Mouse (Mus musculus): ENCODE data around the gene Fahd2a.

Gene Fahd2a

DNA sequence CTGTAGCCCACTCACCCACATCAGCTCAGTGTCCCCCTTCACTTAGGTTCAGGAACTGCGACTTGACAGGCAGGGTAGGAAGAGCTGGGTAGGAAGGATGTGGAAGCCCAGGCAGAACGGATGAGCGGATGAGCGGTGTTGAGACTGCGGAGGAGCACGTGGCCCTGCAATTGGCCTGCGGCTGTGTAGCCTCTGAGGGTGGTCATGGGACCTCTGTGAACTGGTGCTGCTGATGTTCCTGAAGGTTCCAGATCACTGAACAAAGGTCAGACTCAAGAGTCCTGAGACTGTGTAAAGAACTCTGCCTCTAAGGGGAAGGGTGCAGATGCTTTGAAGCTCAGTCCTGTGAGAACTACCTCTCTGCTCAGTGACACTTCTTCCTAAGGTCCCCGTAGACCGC is 8.8 kb upstream of the Fahd2a start:
- Histone ChIP-seq H3K36me3 (ENCODE audit: control insufficient read depth, insufficient read depth, low read length, poor library complexity, severe bottlenecking) (no peaks in the 10 kb centered on the region), H3K27me3 (ENCODE audit: control insufficient read depth, insufficient read depth, low read length, poor library complexity, severe bottlenecking) (no peaks in the 10 kb centered on the region)
- DNase-seq (ENCODE audit: low read depth, low spot score) = peak; percentile 21

DNA sequence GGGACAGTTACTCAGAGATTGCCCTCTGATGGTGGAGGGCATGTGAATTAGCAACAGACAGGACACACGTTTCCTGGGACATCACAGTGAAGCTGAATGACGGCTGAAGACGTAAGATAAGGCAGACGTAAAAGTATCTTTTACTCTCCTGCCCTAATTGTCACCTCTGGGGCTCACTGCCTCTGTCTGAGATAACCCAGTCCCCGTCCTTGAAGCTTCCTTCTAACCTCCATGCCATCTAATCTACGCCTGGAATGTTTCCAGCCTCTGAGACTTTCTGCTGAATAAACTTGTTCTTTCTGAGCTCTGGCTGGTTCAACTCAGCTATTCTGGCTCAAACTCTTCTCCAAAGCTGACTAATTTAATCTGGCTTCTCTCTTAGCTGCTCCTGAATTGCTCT is 7.4 kb upstream of the Fahd2a start:
- no peak for DNase-seq (ENCODE audit: low read depth, low spot score)
- no peaks in the 10 kb centered on the region for H3K36me3 ChIP-seq (ENCODE audit: control insufficient read depth, insufficient read depth, low read length, poor library complexity, severe bottlenecking)
- H3K27me3 ChIP-seq (ENCODE audit: control insufficient read depth, insufficient read depth, low read length, poor library complexity, severe bottlenecking) = no peaks in the 10 kb centered on the region

DNA sequence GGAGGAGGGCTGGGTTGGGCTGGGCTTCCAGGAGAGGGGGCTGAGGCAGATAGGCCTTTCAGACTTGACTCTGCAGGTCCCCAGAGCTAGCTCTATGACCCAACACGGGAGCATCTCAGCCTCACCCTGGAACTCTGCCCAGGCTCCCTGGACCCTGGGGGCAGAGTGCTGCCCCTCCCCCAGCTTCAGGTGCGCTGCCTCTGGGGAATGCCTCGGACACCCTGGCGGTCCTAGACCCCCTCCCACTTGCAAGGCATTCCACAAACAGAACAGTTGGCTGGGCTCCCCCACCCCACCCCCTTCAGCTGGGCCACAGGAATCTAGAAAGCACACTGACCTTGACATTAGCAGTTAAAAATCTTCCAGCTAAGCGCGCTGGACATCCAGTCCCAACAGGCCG is 5.3 kb upstream of the Fahd2a start:
- DNase-seq (ENCODE audit: low read depth, low spot score) = no peak
- H3K36me3 ChIP-seq (ENCODE audit: control insufficient read depth, insufficient read depth, low read length, poor library complexity, severe bottlenecking) = no peaks in the 10 kb centered on the region
- no peaks in the 10 kb centered on the region for H3K27me3 ChIP-seq (ENCODE audit: control insufficient read depth, insufficient read depth, low read length, poor library complexity, severe bottlenecking)

DNA sequence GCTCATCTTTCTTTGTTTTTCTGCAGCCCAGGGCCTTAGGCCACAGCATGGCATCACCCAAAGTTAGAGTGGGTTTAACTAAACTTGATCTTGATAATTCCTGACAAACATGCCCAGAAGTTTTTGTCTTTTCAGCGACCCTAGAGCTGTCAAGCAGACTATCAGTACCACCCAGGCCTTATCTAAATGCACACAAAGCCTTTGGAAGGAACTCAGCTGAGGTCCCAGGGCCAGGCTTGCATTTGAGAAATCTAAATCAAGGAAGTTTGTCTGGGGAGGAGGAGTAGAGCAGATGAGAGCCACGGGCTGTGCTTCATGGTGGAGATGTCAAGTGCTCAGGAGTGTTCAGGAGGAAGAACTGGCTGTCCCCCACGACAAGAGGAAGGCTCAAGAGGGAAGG is 2.5 kb upstream of the Fahd2a start:
- Histone ChIP-seq H3K27me3 (ENCODE audit: control insufficient read depth, insufficient read depth, low read length, poor library complexity, severe bottlenecking) (no peaks in the 10 kb centered on the region), H3K36me3 (ENCODE audit: control insufficient read depth, insufficient read depth, low read length, poor library complexity, severe bottlenecking) (no peaks in the 10 kb centered on the region)
- DNase-seq (ENCODE audit: low read depth, low spot score) = no peak

DNA sequence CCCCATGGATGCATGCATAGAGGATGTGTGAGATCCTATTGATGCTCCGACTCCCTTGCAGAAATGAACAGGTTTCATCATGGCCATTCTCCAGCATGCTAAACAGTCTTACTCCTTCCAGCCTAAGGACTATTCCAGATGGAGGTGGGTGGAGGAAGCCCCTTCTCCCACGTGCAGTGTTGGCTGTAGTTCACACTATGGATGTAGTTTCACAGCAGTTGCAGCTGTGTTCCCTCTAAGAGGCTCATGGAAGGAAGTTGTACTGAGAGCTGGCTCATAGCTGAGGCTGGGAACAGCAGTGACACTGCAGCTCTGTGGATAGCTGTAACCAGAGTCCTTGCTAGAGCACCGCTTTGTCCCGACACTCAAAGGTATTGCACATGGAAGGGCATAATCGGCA is 6.7 kb downstream of the Fahd2a start:
- H3K27me3 ChIP-seq (ENCODE audit: control insufficient read depth, insufficient read depth, low read length, poor library complexity, severe bottlenecking) = no peaks in the 10 kb centered on the region
- DNase-seq (ENCODE audit: low read depth, low spot score) = no peak
- no peaks in the 10 kb centered on the region for H3K36me3 ChIP-seq (ENCODE audit: control insufficient read depth, insufficient read depth, low read length, poor library complexity, severe bottlenecking)

DNA sequence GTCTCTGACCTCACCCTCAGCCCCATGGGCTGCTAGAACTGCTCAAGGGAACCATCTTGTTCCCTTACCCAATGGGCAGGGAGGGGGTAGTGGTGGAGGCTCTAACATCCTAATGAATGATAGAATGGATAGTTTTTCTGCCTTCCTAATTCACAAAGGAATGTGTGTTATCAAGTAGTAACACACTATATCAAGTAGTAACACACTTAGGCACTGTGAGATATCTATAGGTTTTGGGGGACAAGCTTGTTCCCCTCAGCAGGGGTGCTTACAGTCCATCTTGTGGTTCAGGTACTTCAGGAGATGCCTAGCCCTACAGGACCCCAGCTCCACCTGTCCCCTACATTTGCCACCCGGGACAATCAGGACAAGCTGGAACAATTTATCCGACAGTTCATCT is 8.8 kb downstream of the Fahd2a start:
- no peaks in the 10 kb centered on the region for H3K36me3 ChIP-seq (ENCODE audit: control insufficient read depth, insufficient read depth, low read length, poor library complexity, severe bottlenecking)

DNA sequence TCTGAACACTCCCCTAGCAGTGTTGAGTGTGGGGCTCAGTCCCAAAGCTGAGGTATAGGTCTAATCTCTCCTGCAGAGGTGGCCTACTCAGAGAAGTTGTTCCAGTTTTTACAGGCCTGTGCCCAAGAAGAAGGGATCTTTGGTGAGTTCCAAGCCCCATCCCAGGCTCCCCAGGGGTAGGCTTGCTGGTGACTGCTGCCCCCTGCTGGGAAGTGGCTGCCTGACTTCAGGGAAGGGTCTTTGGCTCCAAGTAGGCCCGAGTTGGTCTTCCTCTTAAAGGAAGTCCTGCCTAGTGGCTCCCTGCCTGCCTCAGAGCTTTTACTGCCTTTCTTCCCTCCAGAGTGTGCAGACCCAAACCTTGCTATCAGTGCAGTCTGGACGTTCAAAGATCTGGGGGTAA is 9.2 kb downstream of the Fahd2a start:
- DNase-seq (ENCODE audit: low read depth, low spot score) = peak; percentile 49

More for the DNA sequence above, 8.8 kb downstream of the Fahd2a start:
- no peak for DNase-seq (ENCODE audit: low read depth, low spot score)
- no peaks in the 10 kb centered on the region for H3K27me3 ChIP-seq (ENCODE audit: control insufficient read depth, insufficient read depth, low read length, poor library complexity, severe bottlenecking)

DNA sequence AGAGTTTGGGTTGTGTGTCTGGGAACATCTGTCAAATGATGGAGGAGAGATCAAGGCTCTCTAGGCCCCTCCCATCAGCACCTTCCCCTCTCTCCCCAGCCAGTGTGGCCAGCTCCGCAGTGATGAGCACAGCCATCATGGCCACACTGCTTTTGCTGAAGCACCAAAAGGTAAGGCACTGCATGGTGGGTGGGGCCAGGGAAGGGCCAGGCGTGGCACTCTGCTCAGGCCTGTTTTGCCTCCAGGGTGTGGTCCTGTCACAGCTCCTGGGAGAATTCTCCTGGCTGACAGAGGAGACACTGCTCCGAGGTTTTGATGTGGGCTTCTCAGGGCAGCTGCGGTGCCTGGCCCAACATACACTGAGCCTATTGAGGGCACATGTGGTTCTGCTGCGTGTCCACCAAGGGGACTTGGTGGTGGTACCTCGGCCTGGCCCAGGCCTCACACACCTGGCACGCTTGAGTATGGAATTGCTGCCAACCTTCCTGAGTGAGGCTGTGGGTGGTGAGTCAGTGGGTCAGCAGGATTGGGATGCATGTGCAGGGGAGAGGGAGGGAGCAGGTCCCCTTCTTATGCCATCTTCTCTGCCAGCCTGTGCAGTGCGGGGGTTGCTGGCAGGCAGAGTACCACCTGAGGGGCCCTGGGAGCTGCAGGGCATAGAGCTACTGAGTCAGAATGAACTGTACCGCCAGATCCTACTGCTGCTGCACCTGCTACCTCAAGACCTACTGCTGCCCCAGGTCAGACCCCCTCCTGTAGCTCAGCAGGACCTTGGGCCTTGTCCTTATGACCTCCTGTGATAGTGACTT is 10.7 kb downstream of the Fahd2a start:
- H3K36me3 ChIP-seq (ENCODE audit: control insufficient read depth, insufficient read depth, low read length, poor library complexity, severe bottlenecking) = no peaks in the 10 kb centered on the region

More for the DNA sequence above, 9.2 kb downstream of the Fahd2a start:
- no peaks in the 10 kb centered on the region for H3K27me3 ChIP-seq (ENCODE audit: control insufficient read depth, insufficient read depth, low read length, poor library complexity, severe bottlenecking)
- no peaks in the 10 kb centered on the region for H3K36me3 ChIP-seq (ENCODE audit: control insufficient read depth, insufficient read depth, low read length, poor library complexity, severe bottlenecking)

DNA sequence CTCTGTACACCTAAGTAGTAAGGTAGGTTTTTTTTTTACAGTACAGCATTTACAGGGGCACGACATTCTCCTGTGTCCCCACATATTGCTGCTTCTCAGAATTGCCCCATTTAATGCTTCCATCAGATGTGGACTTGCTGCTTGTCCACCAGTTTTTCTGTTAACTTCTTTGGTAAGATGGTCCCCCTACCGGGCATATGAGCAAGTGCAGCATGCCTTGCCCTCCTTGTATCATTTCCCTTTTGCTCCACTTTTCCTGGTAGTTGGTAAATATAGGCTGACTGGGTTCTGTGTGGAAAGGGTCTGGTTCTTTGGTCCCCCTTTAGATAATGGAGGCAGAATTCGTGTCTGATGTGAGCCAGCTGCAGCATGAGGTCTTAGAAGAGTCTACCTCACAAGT is 14.1 kb downstream of the Fahd2a start:
- Histone ChIP-seq H3K27me3 (ENCODE audit: control insufficient read depth, insufficient read depth, low read length, poor library complexity, severe bottlenecking) (no peaks in the 10 kb centered on the region), H3K36me3 (ENCODE audit: control insufficient read depth, insufficient read depth, low read length, poor library complexity, severe bottlenecking) (no peaks in the 10 kb centered on the region)
- peak; percentile 44 for DNase-seq (ENCODE audit: low read depth, low spot score)

More for the DNA sequence above, 10.7 kb downstream of the Fahd2a start:
- no peaks in the 10 kb centered on the region for H3K27me3 ChIP-seq (ENCODE audit: control insufficient read depth, insufficient read depth, low read length, poor library complexity, severe bottlenecking)
- DNase-seq (ENCODE audit: low read depth, low spot score) = no peak

DNA sequence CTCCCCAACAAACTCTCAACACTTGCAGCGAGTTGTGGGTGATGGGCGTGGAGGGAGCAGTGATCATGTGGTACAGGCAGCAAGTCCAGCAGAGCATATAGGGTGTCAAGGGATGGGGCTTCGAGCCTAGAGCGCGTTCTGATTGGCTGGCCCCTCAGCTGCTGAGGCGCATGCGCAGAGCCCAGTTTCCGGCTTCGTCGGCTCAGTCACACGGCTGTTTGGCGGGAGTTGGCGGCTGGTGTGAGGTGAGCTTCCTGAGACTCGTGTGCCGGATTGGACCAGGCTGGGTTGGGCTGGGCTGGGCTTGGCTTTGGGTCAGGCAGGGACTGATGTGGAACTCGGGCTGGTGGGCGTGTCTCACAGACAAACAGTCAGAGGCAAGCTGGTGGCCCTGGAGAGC is 19.4 kb downstream of the Fahd2a start, which contains the start of gene Gpat2:
Gene Gpat2 (plus strand): TSS at position 223 of the 400 bp plus-strand sequence.
- Histone ChIP-seq H3K36me3 (ENCODE audit: control insufficient read depth, insufficient read depth, low read length, poor library complexity, severe bottlenecking) (no peaks in the 10 kb centered on the region), H3K27me3 (ENCODE audit: control insufficient read depth, insufficient read depth, low read length, poor library complexity, severe bottlenecking) (no peaks in the 10 kb centered on the region)
- DNase-seq (ENCODE audit: low read depth, low spot score) = no peak

DNA sequence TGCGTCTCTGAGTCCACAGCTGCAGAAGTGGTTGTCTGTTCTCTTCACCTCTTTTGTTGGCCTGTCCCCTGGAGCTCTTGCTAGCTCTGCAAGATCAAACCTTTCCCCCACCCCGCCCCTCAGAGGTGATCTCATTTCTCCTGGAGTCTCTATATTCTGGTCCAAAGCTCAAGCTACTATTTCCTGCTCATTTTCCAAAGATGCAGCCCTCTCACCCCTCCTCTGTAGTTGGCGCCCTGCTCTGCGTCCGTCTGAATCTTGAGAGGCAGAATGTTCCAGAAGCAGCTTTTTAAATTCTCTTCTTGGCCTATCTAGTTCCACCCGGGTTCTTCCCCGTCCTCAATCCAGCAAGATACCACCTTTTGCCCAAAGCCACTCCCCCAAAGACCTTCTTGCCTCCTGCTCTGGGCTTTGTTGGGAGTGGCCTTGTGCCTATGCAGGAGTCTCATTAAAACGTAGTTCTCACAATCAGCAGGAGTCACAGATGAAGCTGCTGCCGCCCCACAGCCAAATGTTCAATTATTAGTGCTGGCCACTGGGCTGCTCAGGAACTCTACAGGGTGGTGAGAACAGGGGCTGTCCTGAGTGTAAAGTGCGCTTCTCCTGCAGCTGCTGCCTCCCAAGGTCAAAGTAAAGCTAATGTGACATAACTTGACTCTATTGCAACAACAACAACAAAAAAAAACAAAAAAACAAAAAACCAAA is 25.9 kb downstream of the Fahd2a start:
- Histone ChIP-seq H3K36me3 (ENCODE audit: control insufficient read depth, insufficient read depth, low read length, poor library complexity, severe bottlenecking) (no peaks in the 10 kb centered on the region), H3K27me3 (ENCODE audit: control insufficient read depth, insufficient read depth, low read length, poor library complexity, severe bottlenecking) (no peaks in the 10 kb centered on the region)
- no peak for DNase-seq (ENCODE audit: low read depth, low spot score)

DNA sequence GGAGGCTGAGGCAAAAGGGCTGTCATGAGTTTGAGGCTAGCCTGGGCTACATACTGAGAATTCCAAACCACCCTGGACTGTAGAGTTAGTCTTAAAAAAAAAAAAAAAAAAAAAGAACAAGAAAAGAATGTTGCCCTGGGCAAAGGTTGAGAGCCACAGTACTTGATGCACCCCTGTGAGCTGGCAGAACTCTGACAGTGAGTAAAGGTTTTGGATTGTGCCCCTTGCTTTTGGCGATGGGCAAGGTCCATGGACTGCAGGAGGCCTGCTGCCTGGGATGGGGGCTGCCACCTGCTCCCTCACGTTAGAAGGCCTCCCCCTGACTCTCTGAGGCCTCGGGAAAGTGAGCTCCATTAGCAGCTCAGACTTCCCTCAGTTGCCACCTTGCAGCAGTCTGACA is 27.7 kb downstream of the Fahd2a start:
- no peaks in the 10 kb centered on the region for H3K36me3 ChIP-seq (ENCODE audit: control insufficient read depth, insufficient read depth, low read length, poor library complexity, severe bottlenecking)
- no peaks in the 10 kb centered on the region for H3K27me3 ChIP-seq (ENCODE audit: control insufficient read depth, insufficient read depth, low read length, poor library complexity, severe bottlenecking)
- DNase-seq (ENCODE audit: low read depth, low spot score) = no peak

DNA sequence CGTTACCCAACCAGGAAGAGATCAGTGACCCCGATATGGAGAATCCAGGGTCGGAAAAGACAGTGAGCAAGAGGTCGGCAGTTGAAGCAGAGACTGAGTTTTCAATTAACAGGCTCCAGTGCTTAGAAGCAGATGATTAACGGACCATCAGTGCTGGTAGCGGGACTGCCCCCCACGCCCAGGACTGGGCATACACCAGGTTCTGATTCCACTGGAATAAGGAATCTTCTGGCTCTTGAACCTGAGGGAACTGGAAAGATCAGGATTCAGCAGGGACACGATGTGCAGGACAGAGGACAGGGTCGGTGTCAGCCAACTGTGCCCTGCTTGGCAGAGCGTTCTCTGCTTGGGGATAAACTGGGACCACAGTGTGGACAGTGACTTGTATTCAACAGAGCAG is 28.6 kb downstream of the Fahd2a start:
- Histone ChIP-seq H3K36me3 (ENCODE audit: control insufficient read depth, insufficient read depth, low read length, poor library complexity, severe bottlenecking) (no peaks in the 10 kb centered on the region), H3K27me3 (ENCODE audit: control insufficient read depth, insufficient read depth, low read length, poor library complexity, severe bottlenecking) (no peaks in the 10 kb centered on the region)
- no peak for DNase-seq (ENCODE audit: low read depth, low spot score)

DNA sequence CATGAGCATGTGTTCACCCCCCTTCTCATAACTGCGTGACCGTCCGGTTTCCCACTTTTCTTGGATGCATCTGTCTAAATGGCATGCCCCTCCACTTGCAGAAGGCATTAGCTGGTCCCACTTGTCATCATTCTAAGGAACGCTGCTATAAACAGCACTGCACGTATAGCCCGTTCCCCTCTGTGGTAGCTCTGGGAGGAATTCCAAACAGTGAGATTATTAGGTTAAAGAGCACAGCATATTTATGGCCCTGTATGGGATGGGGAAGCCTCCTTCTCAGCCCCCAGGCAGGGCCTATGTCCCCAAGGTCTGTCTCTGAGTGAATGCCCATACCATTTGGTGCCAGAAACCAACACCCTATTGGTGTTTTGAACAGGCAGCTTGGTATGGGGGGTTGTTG is 33.2 kb downstream of the Fahd2a start:
- Histone ChIP-seq H3K27me3 (ENCODE audit: control insufficient read depth, insufficient read depth, low read length, poor library complexity, severe bottlenecking) (no peaks in the 10 kb centered on the region), H3K36me3 (ENCODE audit: control insufficient read depth, insufficient read depth, low read length, poor library complexity, severe bottlenecking) (no peaks in the 10 kb centered on the region)
- DNase-seq (ENCODE audit: low read depth, low spot score) = no peak

DNA sequence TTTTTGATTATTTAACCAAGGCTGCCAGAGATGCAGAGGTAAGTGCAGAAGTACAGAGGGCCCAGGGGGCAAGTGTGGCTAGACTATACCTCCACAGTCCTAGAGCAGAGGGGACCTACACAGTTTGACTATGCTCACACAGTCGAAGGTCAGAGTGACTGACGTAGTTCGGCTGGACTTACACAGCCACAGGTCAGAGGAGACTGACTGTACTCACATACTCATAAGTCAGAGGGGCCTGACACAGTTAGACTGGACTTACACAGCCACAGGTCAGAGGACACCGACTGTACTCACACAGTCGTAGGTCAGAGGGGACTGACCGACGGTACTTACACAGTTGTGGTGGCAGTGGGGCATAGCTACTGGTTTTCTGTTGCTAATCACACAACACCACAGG is 45.6 kb downstream of the Fahd2a start:
- Histone ChIP-seq H3K27me3 (ENCODE audit: control insufficient read depth, insufficient read depth, low read length, poor library complexity, severe bottlenecking) (no peaks in the 10 kb centered on the region), H3K36me3 (ENCODE audit: control insufficient read depth, insufficient read depth, low read length, poor library complexity, severe bottlenecking) (no peaks in the 10 kb centered on the region)
- no peak for DNase-seq (ENCODE audit: low read depth, low spot score)

Data from splenic B cell, adult 2 months (primary cell).